Comparison of ENCODE assay signal across 12 mouse cellular contexts in the genomic region with DNA sequence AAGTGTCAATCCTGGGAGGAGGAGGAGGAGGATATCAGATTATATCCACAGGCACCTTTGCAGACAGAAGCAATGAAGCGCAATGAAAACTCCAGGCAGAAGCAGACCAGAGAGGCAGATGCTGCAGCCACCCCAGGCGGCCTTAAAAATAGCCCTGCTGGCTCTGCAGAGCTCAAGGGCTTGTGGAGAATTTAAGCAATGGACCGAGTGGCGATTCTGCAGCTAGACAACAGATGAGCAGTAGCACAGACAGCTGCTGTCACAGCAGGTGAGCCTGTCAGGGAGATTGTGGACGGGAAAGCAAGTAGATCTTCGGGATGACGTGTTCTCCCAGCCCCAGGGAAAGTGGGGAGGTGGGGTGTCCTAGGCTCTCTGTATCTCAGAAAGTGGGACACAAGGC.
DNase-seq lines count a peak whose midpoint lies in the region; ATAC-seq and TF ChIP-seq lines count a peak whose summit lies in the region.
"Had no signal": no experiment of that assay in that cellular context is flagged by ENCODE, and none has a peak within 500 bp of the region (broad histone marks: within the 10 kb centered on the region; RNA-seq: fewer than 3 reads in every experiment).

No protein-coding gene starts in this region.

- ATAC-seq in limb, embryonic 14.5 days (ENCODE audit: low FRiP score, low read depth), result peak; percentile 36
- ATAC-seq: liver, postnatal 0 days had no signal

- peaks cover 16% of the 10 kb centered on the region for H3K36me3 ChIP-seq in heart, embryonic 10.5 days
- peaks cover 12% of the 10 kb centered on the region for H3K36me3 ChIP-seq in limb, embryonic 14.5 days (ENCODE audit: control insufficient read depth, insufficient read depth, low read length)

- peak overlapping the region; percentile 45 for H3K27ac ChIP-seq in heart, embryonic 10.5 days
- no peak overlapping the region for H3K27ac ChIP-seq in limb, embryonic 14.5 days (replicated peaks; ENCODE audit: low read depth, low read length)
- H3K27ac ChIP-seq: neural tube, embryonic 12.5 days had no signal

- H3K9me3 ChIP-seq in heart, embryonic 10.5 days, result no peaks in the 10 kb centered on the region
- H3K9me3 ChIP-seq in limb, embryonic 14.5 days (ENCODE audit: control insufficient read depth, low read length), result no peaks in the 10 kb centered on the region
- H3K9me3 ChIP-seq: neural tube, embryonic 12.5 days had no signal

- H3K9ac ChIP-seq in limb, embryonic 14.5 days (ENCODE audit: low read depth, low read length, severe bottlenecking), result no peak overlapping the region
- H3K9ac ChIP-seq: liver, postnatal 0 days; neural tube, embryonic 12.5 days had no signal

- no peak for TF ChIP-seq CTCF in brain, embryonic 14.5 days (IDR thresholded peaks at IDR 0.05; ENCODE audit: borderline replicate concordance, extremely low read depth, insufficient read depth, insufficient read length)

- no peak for TF ChIP-seq POLR2A in brain, embryonic 14.5 days (IDR thresholded peaks at IDR 0.05; ENCODE audit: borderline replicate concordance, extremely low read depth, insufficient read depth, insufficient read length, poor library complexity, severe bottlenecking)
- no peak for TF ChIP-seq POLR2A in limb, embryonic 14.5 days (IDR thresholded peaks at IDR 0.05; ENCODE audit: borderline replicate concordance, extremely low read depth, insufficient read depth, insufficient read length)

- no peak for DNase-seq in heart, embryonic 10.5 days (ENCODE audit: low spot score)
- DNase-seq in heart, postnatal 4 days, result no peak
- DNase-seq in brain, embryonic 14.5 days (ENCODE audit: low read depth), result peak; percentile 39
- peak; percentile 68 for DNase-seq in cerebellum, adult 9-11 months
- no peak for DNase-seq in limb, embryonic 14.5 days (ENCODE audit: low spot score)
- DNase-seq in MN1 (ENCODE audit: low spot score), result no peak
- no peak for DNase-seq in adrenal gland, adult 2 months
- DNase-seq in spleen, postnatal 14 days (ENCODE audit: low spot score in 2 of 2), result no peak
- DNase-seq: adrenal gland, postnatal 14 days; heart, adult 11 months; liver, postnatal 0 days had no signal

- WGBS in heart, embryonic 10.5 days, result 32% methylated on average over 7 of the region's 7 CpGs
- WGBS in limb, embryonic 14.5 days, result 53% methylated on average over 7 of the region's 7 CpGs

- no peak overlapping the region for H3K4me2 ChIP-seq in limb, embryonic 14.5 days (replicated peaks; ENCODE audit: low read depth, low read length, severe bottlenecking)
- H3K4me2 ChIP-seq: neural tube, embryonic 12.5 days had no signal

- peaks cover 61% of the 10 kb centered on the region for H3K4me1 ChIP-seq in heart, embryonic 10.5 days
- H3K4me1 ChIP-seq in limb, embryonic 14.5 days (ENCODE audit: control insufficient read depth, insufficient read depth, low read length), result peaks cover 12% of the 10 kb centered on the region

- H3K4me3 ChIP-seq in heart, embryonic 10.5 days, result no peak overlapping the region
- no peak overlapping the region for H3K4me3 ChIP-seq in limb, embryonic 14.5 days (replicated peaks; ENCODE audit: low read length)
- H3K4me3 ChIP-seq: neural tube, embryonic 12.5 days had no signal

- 0 out of 2 replicates have a peak, but pooled peaks cover 8% of the 10 kb centered on the region for H3K27me3 ChIP-seq in heart, embryonic 10.5 days (ENCODE audit: insufficient read depth, poor library complexity, severe bottlenecking)
- H3K27me3 ChIP-seq in limb, embryonic 14.5 days (ENCODE audit: control insufficient read depth, insufficient read depth, low read length), result no peaks in the 10 kb centered on the region
- H3K27me3 ChIP-seq: neural tube, embryonic 12.5 days had no signal

Comparison
In these comparisons a context has a peak if more than half of its experiments do, and no peak if none do; other contexts are left out.
1. DNase-seq: peak in brain, embryonic 14.5 days (single experiment) and cerebellum, adult 9-11 months (single experiment); none in heart, embryonic 10.5 days (single experiment), heart, postnatal 4 days (single experiment), limb, embryonic 14.5 days (single experiment), MN1 (single experiment), adrenal gland, adult 2 months (single experiment) and spleen, postnatal 14 days (0 of 2).